Mouse (Mus musculus) thymus, adult 2 months (tissue): ENCODE data around the gene Kcnip3.

Source experiments
- CTCF ChIP-seq: fragments of 200-500 bp; IDR thresholded peaks from 2 replicates; pipeline ENCODE4 v1.5.1; 2012; ENCODE audit warnings: mild to moderate bottlenecking, control low read depth, low read length, moderate library complexity, borderline replicate concordance; ENCODE audit not compliant: control insufficient read depth, poor library complexity, insufficient read depth; ENCODE audit errors: extremely low read depth
- POLR2A ChIP-seq: fragments of 200-500 bp; IDR thresholded peaks from 2 replicates; pipeline ENCODE4 v1.6.1; 2012; ENCODE audit warnings: mild to moderate bottlenecking, low read length, control low read depth, moderate library complexity; ENCODE audit not compliant: control insufficient read depth, poor library complexity, insufficient read depth; ENCODE audit errors: extremely low read depth

- no peak for TF ChIP-seq CTCF
- no peak for TF ChIP-seq POLR2A
Measured at GRCm38 (mm10) chr2:127521172-127522005, 505 bp downstream of the Kcnip3 start.
